Mouse (Mus musculus) large intestine, adult 2 months (tissue): ENCODE data around the gene Wdr48. TPM values are rescaled to one million over a fixed set of nuclear protein-coding genes. Genes with fewer than 3 reads are reported as not detected.

Experiments used
- DNase-seq: peaks from one replicate; pipeline ENCODE4 v3.0.0-alpha.2; 2012; ENCODE audit warnings: low read depth, low spot score
- whole genome bisulfite sequencing: fragments of 180-500 bp; shearing (Covaris S2); methylation state at CpG from one replicate; pipeline ENCODE4 v1.1.7; 2018; 5-methylcytosine and 5-hydroxymethylcytosine counted together
- polyA plus RNA-seq: library from polyadenylated mRNA; depleted of rRNA; stranded (reverse); fragments of >200 nt; gene quantifications from 2 replicates; pipeline ENCODE4 v1.2.3, GENCODE M21; 2012

The Wdr48 gene
- polyA plus RNA-seq, 1 experiment: 16.3 TPM

DNA sequence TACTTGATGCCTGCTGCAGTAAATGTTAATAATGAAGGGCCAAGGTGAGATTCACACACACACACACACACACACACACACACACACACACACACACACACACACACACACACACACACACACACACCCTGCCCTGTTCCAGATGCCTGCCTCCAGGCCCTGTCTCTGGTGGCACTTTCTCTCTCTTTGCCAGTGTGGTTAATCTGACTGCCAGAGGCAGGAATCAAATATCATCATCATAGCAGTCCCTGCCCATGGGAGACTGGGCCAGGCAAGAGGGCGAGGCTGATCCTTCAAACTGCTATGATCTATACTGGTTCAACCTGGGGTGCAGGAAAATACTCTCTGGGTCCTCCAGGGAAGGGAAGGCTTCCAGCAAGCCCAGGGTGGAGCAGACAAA is 25.2 kb downstream of the Wdr48 start:
- 52% methylated on average over 1 of the region's 1 CpGs for WGBS
- DNase-seq: no peak

DNA sequence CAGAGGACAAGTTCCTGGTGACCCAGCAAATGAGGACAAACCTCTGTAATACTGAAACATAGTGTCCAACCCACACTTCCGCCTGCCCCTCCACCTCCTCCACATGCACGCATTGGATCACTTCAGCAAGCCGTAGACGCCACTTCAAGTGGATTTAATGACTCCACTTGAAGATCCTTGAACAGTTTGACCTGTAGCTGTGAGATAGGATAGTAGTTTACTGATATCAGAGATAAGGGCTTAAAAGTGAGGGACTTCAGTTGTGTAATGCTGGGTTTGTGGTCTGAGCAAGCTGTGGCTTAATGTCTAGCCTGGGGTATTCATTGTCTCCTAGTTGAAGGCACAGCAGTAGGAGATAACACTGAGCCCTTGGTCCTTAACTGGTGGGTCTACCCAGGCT is 28.8 kb downstream of the Wdr48 start:
- no peak for DNase-seq
- 89% methylated on average over 4 of the region's 4 CpGs for WGBS

DNA sequence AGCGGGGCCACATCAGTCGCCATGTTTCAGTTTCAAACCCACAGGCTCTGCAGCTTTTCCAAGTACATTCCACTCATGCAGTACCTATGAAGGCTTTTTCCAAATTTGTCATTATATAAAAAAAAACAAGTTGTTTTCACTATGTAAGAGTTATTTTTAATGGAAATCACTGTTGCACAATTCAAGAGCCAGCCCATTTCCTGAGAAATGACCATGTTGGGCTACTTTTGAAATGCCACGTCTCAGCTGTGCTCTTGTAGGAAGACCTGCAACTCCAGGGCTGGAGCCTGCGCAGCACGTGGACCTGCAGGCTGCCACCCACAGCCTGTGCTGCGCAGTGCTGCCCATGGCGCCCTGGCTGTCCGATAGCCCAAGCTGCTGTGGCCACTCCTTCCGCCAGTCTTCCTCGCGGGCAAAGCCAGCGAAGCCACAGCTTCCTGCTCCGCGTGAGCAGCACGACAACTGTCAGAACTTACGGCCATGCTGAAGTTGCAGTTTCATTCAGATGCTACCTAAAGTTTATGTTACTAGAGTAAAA is 30.5 kb downstream of the Wdr48 start:
- 83% methylated on average over 16 of the region's 16 CpGs for WGBS
- DNase-seq: no peak

DNA sequence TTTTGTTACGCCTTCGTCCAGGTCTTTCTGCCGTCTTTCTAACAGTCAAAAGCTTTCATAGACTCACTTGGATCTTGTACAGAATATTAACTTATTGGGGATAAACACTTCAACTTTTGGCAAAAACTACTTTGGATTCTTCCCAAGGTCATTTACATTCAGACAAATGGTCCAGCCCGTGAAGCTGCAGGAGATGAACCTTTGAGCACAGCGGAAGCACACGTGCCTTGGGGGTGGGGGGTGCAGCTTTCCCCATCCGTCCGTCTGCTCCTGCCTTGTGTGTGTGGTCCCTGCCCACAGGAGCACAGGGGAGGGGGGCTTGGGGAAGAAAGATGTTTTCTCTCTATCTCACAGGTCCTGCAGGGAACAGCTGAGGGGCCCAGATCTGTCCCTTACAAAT is 31.1 kb downstream of the Wdr48 start:
- 62% methylated on average over 8 of the region's 8 CpGs for WGBS
- no peak for DNase-seq

DNA sequence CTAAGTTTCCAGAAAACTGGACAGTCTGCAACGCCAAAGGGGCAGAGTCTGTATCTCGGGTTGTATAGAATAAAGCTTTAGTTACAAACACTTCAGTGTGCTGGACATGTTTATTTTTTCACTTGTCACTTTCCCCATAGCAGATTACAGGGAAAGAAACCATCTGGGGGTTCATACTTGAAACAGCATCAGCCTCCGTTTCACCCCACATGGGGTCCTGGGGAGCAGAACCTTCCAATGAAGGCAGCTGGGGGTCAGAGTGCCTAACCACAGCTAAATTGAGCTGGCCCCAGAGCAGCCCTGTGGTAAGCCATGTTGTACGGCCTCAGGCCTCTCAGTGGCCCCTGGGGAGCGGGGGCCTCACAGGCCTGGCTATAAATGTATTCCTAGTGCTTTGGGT is 31.8 kb downstream of the Wdr48 start:
- no peak for DNase-seq
- 74% methylated on average over 5 of the region's 5 CpGs for WGBS

DNA sequence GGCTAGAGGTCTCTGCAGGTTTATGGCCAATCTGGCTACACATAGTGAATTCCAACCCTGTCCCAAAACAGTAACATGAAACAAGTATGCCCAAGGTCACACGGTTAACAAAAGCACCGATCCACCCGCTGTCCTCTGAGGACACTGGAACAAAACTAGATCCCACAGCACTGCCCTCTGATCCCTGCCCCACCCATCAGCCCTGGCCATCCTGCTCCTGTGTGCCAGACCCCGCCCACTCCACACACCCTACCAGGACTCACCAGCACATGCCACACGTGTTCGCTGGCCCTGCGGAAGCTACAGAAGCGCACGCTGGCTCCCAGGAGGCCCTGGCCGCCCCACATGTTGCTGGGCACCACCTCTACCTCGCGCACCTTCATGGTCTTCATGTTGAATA is 37.7 kb downstream of the Wdr48 start:
- WGBS: 39% methylated on average over 12 of the region's 12 CpGs
- peak; percentile 72 for DNase-seq

DNA sequence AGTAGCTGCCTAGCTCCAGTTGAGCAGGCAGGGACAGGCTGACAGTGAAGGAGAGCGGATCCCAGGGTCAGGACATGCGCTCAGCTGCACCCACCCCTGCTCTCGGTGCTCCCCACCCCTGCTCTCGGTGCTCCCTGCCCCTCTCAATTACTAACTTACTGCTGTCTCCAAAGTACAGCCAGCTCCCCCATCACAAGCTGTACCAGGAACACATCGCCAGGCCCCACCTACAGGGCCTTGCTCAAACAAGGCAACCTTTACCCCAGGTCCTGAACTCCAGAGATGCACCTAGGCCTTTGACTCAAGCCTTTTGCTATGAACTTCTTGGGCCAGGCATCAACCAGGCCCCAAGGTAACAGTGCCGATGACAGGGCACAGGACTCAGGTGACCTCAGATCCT is 39.0 kb downstream of the Wdr48 start:
- WGBS: 59% methylated on average over 6 of the region's 6 CpGs
- no peak for DNase-seq

DNA sequence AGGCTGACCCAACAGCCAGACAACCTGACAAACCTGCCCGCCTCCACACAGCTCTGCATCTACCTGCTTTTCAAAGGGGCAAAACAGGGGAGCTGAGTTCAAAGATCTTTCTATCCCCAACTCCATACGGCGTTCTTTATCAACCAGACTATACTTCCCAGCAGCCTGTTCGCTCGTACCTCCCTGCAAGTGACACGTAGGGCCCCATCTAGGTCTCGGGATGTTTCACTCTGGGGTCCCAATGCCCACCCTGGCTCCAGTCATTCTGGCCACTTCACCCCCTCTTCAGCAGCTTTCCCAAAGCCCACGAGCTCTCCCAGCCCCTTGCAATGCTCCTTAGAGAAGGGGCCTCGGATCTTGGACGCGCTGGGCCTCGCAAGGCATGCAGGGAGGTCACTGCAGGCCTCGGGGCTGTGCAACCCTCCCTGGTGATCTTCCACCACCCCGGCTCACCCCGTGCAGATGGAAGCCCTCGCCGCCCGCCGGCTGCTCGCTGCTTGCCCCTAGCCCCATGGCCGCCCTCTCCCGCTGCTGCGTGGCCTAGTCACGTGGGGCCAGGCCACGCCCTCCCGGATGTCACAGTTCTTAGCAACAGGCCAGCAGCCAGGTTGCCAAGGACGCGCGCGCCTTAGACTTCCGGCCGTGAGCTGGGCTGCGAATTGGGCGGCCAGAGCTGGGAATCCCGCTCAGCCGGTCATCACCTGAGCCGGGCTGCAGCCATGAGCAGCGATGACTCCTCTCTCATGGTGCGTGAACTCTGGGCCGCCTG is 42.5 kb downstream of the Wdr48 start, which contains the start of the genes Gorasp1 and Ttc21a:
TSS of gene Gorasp1 (minus strand) at position 561 of the 769 bp plus-strand sequence.
TSS of gene Ttc21a (plus strand) at position 602 of the 769 bp plus-strand sequence.
- 3% methylated on average over 40 of the region's 40 CpGs for WGBS
- peak; percentile 75 for DNase-seq

DNA sequence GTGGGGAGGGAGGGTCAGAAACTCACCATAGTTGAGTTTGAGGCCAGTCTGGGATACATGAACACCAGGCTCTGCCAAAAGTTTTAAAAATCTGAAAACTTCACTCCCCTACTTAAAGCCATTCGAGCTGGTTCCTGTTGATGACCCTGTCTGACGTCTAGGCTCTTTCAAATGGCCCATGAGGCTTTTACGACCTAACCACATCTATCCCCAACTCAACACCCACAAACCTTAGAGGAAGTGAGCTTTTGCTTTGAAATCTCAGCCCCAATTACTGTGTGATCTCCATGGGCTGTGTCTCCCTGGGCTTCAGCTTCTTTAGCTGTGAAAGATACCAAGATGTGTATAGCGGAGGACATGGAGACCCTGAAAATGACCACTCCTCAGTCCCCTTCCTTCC is 43.8 kb downstream of the Wdr48 start:
- DNase-seq: no peak
- 41% methylated on average over 4 of the region's 4 CpGs for WGBS

DNA sequence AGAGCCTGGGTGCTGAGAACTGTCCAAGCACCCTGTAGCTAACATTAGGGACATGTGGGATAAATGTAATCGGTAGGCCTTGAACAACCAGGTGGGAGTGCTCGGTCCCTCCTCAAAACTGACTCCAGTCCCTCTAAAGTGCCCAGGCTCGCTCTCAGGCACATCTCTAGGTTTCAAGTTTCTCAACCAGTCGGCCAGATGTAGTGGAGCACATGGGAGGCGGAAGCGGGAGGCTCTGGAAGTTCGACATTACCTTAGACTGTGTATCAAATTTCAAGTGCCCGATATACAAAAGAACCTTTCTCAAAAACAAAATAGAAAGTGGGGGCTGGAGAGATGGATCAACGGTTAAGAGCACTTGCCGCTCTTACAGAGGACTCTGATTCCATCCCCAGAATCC is 45.0 kb downstream of the Wdr48 start:
- no peak for DNase-seq
- WGBS: 82% methylated on average over 10 of the region's 10 CpGs

DNA sequence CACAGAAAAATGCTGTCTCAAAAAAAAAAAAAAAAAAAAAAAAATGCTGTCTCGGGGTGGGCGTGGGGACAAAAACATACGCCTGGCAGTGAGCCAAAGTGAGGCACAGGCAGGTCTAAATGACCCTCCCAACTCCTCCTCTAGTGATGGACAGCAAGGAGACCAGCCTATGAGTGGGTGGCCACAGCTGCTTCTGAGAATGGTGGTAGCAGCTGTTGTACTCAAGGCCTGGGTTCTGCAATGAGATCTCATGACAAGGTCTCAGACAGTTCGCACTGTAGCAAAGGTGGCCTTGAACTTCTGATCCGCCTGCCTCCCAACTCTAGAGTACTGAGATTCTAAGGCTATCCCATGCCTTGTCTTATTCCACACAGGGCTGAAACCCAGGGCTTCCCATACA is 46.7 kb downstream of the Wdr48 start:
- WGBS: 54% methylated on average over 5 of the region's 5 CpGs
- DNase-seq: no peak

DNA sequence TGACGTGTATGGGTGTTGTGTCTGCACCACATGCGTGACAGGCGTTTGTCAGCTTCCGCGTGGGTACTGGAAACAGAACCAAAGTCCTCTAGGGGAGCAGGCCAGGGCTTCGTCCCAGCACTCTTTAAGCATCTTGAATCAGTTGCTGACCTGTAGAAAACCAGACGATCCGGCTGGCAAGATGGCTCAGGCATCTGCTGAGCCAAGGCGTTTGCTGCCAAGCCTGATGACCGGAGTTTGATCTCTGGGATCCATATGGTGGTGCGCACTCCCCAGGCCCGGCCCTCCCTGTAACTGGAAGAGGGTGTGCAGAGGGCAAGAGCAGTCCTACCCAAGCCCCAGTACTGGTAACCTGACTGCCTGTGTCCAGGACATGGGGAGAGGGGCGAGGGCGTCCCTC is 47.2 kb downstream of the Wdr48 start:
- DNase-seq: no peak
- 85% methylated on average over 14 of the region's 14 CpGs for WGBS

DNA sequence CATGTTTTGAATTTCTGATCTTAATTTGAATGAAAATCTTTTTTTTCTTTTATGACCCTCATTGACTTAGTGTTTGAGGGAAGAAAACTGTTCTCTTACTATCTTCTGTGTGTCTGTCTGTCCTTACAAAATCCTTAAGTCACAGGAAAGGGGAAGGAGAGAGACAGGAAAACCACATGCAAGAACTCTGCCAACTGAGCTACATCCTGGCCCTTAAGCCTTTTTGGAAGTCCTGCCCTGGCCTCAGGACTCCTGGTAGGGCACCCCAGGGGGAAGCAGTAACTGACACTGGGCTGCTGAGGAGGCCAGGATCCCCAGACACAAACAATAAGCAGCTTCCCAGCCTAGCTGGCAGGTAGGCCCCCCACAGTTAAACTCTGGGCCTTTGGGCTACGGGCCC is 48.6 kb downstream of the Wdr48 start:
- no peak for DNase-seq
- 94% methylated on average over 1 of the region's 1 CpGs for WGBS

DNA sequence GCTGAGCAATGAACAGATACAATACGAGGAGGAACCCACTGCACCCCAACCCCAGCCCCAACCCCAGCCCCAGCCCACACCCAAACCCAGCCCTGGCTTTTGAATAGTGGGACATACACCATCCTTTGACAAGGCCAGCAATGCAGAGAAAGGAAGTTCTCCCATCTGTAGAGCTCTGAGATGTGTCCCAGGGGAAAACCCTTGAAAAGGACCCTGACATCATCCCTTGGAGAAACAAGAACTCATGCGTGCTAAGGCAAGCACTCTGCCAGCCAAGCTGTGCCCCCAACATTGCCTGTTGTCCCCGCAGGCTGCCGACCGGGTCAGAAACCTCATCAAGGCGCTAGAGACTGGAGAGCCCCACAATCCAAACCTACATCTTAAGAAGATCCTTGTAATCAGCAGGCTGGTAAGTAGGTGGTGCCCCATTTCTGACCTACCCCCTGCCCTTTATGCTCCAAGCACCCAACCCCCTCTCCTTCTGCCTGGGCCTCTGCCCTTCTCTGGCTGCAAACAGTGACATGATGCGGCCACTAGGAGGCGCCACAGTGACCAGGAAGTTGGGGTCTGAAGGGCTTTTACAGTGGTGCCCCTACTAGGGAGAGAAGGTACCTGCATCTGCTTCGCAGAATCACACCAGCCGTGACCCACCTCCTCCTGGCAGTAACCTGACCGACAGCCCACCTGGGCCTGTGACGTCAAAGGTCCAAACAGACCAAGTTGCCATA is 50.7 kb downstream of the Wdr48 start:
- DNase-seq: no peak

DNA sequence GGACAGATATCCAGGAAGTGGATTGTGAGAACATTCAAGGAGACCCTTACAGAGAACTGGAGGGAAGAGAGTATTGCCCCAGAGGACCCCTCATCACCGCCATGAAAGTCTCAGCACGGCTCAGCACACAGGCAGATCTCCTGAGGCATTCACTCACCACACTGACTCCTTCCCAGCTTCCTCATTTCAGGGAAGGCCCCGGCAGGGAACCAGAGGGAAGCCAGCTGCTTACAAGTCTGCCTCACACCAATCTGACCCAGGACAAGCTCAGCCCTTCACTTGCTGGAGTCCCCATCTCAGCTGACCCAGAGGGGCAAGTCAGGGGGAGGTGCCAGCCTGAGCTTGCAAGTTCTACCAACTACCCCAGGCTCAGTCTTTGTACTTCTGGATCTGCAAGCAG is 54.1 kb downstream of the Wdr48 start:
- no peak for DNase-seq
- 39% methylated on average over 3 of the region's 3 CpGs for WGBS

More for the DNA sequence above, 50.7 kb downstream of the Wdr48 start:
- WGBS: 75% methylated on average over 12 of the region's 12 CpGs

DNA sequence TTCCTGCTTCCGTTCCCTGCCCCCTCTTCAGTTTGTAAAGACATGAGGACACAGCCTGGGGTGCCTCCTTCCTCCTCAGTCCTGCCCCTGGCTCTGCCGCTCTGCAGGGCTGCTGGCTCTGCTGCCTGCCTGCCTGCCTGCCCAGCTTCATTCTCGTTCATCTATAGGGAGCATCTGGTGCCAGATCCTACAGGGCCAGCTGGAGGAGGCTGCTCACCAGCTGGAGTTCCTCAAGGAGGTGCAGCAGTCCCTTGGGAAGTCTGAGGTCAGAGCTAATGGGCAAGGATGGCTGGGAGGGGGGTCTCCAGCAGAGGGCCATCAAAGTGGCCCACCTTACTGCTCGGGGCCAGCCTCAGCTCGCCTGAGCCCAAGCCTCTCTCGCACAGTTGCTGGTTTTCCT is 55.8 kb downstream of the Wdr48 start:
- 56% methylated on average over 6 of the region's 6 CpGs for whole genome bisulfite sequencing
- DNase-seq: no peak

DNA sequence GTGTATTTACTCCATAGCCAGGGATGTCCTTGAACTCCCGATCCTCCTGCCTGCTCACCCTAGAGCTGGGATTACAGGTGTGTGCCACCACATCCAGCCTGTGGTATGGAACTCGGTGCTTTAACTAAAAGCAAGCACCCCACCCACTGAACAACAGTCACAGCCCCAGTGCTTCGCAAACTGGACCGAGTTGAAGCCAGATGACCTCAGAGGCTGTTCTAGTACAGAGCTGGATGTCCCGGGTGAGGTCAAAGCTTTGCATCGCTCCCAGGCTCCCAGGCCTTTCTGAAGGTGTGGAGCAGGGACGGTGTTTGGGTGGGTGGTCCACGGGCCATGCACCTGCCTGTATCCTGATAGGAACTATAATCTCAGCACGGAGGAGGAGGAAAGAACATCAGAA is 56.7 kb downstream of the Wdr48 start:
- WGBS: 77% methylated on average over 9 of the region's 9 CpGs
- DNase-seq: no peak

DNA sequence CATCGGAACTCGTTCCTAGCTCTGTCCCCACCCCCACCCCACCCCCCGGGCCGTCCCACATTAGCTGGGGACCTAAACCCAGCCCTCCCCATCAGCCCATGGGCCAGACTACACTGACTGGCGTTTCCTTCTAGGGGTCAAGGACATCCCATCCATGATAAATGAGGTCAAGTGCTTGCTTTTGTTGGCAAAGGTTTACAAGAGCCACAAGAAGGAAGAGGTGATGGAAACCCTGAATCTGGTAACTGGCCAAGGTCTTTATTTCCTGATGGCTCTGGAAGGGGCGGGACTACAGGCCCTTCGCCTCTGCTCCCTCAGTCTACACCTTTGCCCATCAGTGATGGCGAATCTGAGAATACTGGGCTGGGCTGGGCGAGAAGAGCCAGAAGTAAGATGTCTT is 64.2 kb downstream of the Wdr48 start:
- no peak for DNase-seq
- WGBS: 46% methylated on average over 9 of the region's 9 CpGs

DNA sequence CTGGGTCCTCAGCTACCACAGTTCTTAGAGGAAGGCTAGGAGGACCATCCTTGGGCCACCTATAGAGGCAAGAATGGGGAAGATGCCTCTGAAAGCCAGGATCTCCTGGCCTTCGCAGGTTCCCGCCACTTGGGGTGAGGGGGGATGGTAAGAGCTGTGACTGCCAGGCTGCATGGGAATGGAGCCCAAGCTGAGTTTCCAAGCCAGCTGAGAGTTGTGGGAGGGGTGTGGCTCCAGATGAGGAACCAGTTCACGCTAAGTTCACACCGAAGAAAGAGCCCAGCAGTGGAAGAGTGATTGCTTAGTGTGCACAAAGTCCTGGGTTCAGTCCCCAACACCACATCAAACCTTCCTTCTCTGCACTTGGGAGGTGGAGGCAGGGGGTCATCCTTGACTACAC is 67.5 kb downstream of the Wdr48 start:
- no peak for DNase-seq
- 44% methylated on average over 4 of the region's 4 CpGs for WGBS

DNA sequence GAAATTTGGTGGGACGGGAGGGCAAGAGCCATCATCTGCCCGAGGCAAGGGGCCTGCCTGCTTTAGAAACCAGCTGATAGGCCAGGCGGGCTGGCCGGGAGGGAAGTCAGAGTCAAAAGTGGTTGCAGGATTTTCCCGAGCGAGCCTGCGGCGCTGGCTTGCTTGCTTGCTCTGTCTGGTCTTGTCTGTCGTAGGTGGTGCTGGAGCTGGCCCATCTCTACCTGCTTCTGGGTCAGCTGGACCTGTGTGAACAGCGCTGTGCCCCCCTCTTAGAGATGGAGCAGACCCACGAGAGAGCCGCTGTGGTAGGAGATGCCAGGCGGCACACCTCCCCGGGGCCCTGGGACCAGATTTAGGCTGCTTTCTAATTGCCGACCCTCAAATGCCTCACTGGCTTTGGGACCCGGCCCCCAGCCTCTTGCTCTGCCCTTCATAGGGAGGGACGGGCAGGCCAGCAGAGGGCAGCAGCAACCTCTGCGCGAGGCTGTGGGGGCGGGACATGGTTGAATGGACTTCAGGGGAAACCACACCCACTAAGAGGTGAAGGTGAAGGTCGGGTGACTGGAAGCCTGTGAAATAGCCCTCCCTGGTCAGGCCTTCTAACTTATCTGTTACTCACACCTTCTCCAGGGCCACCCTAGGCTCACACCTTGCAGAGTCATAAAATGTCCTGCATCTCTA is 68.4 kb downstream of the Wdr48 start:
- WGBS: 36% methylated on average over 21 of the region's 21 CpGs
- no peak for DNase-seq
